Mouse (Mus musculus): ENCODE data around the gene Kdm3a. TPM values are rescaled to one million over a fixed set of nuclear protein-coding genes. Genes with fewer than 3 reads are reported as not detected.

The Kdm3a gene
- polyA plus RNA-seq, 1 experiment: 11.5 TPM

DNA sequence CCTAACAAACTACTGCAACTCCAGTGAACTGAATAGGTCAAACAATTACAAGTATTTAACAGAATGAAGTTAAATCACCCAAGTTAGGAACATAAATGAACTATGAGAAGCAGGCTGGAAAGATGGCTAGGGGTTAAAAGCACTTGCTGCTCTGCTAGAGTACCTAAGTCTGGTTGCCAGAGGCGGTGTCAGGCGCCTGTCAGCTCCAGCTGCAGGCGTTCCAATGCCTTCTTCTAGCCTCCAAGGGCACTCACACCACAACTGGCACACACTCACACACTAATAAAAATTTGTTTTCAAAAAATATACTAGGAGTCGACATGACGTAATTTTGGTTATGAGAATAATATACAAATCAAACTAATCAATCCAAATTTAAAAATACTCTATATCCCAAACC, 11.2 kb downstream of the Kdm3a start:
- Histone ChIP-seq H3ac (ENCODE audit: control insufficient read depth, insufficient read length) (no peak overlapping the region), H3K79me2 (ENCODE audit: control insufficient read depth, insufficient read depth) (no peaks in the 10 kb centered on the region), H3K36me3 (ENCODE audit: control insufficient read depth, insufficient read depth) (peaks cover 90% of the 10 kb centered on the region), H3K4me2 (ENCODE audit: low read depth) (no peak overlapping the region), H3K4me3 (no peak overlapping the region), H3K27me3 (ENCODE audit: control insufficient read depth, insufficient read depth, insufficient read length) (no peaks in the 10 kb centered on the region)
- TF ChIP-seq MYOG (IDR thresholded peaks at IDR 0.05; ENCODE audit: control insufficient read depth in 1 of 3, insufficient read depth in 1 of 3, insufficient read length in 2 of 3, low read depth in 2 of 3) (no peak), MAX (IDR thresholded peaks at IDR 0.05; ENCODE audit: low read depth) (no peak), E2F4 (IDR thresholded peaks at IDR 0.05; ENCODE audit: insufficient read depth) (no peak), USF1 (IDR thresholded peaks at IDR 0.05; ENCODE audit: low read depth) (no peak), REST (IDR thresholded peaks at IDR 0.05; ENCODE audit: insufficient read depth, insufficient read length) (no peak)

DNA sequence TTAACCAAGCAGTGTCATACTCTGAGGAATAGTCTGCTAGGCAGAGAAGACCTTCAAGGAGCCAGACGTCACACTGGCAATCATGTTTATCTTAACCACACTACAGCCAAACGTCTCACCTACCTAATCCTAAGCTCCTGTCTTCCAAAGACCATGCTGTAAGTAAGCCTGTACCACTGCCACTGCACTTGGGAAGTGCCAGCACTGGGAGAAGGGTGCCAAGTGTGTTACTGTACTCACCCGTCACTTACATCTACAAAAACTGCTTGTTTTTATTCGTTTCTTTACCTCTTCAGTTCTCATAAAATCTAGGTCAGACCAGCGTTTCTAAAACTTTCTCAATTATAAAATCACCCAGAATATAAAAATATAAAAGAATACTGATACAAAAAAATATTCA, 15.8 kb downstream of the Kdm3a start:
- no peaks in the 10 kb centered on the region for H3K79me2 ChIP-seq (ENCODE audit: control insufficient read depth, insufficient read depth)
- H3K4me3 ChIP-seq: no peak overlapping the region
- H3K4me2 ChIP-seq (ENCODE audit: low read depth): no peak overlapping the region
- H3ac ChIP-seq (ENCODE audit: control insufficient read depth, insufficient read length): no peak overlapping the region
- no peak for TF ChIP-seq TCF3 (IDR thresholded peaks at IDR 0.05; ENCODE audit: insufficient read length, low read depth)
- no peak for TF ChIP-seq MYOD1 (IDR thresholded peaks at IDR 0.05; ENCODE audit: control insufficient read depth in 1 of 3, insufficient read length in 2 of 3, low read depth in 2 of 3)
- no peak for TF ChIP-seq MAX (IDR thresholded peaks at IDR 0.05; ENCODE audit: low read depth)
- TF ChIP-seq CEBPB (IDR thresholded peaks at IDR 0.05; ENCODE audit: insufficient read depth, poor library complexity, severe bottlenecking): no peak
- TF ChIP-seq POLR2A (IDR thresholded peaks at IDR 0.05; ENCODE audit: insufficient read length, low read depth): no peak
- no peak for TF ChIP-seq REST (IDR thresholded peaks at IDR 0.05; ENCODE audit: insufficient read depth, insufficient read length)
- no peak for TF ChIP-seq E2F4 (IDR thresholded peaks at IDR 0.05; ENCODE audit: insufficient read depth)
- no peak for TF ChIP-seq TCF12 (IDR thresholded peaks at IDR 0.05; ENCODE audit: insufficient read depth, poor library complexity, severe bottlenecking)
- TF ChIP-seq USF1 (IDR thresholded peaks at IDR 0.05; ENCODE audit: low read depth): no peak
- TF ChIP-seq SRF (IDR thresholded peaks at IDR 0.05; ENCODE audit: control insufficient read depth, insufficient read length, low read depth): no peak
- no peak for TF ChIP-seq MYOG (IDR thresholded peaks at IDR 0.05; ENCODE audit: control insufficient read depth in 1 of 3, insufficient read depth in 1 of 3, insufficient read length in 2 of 3, low read depth in 2 of 3)
- no peak for TF ChIP-seq POLR2AphosphoS2 (IDR thresholded peaks at IDR 0.05; ENCODE audit: insufficient read length, low read depth)
- peaks cover 83% of the 10 kb centered on the region for H3K36me3 ChIP-seq (ENCODE audit: control insufficient read depth, insufficient read depth)
- H3K27me3 ChIP-seq (ENCODE audit: control insufficient read depth, insufficient read depth, insufficient read length): no peaks in the 10 kb centered on the region

DNA sequence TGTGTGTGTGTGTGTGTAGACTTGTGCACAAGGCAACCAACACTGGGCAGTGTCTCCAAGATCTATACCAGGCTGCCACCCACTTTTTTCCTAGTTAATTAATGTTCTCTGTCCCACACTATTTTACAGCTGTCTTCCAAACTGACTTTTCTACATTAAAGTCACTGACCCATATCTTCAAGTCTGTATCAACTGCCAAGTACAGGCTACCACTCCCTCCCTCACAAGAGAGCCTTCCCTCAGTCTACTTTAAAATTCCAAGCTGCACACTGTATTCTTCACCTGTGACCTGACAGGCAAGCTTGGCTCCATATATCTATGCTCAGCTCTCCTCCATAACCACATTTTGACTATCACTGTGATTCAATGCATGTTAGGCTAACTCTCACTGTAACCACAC, 19.6 kb downstream of the Kdm3a start:
- no peak overlapping the region for H3ac ChIP-seq (ENCODE audit: control insufficient read depth, insufficient read length)
- TF ChIP-seq E2F4 (IDR thresholded peaks at IDR 0.05; ENCODE audit: insufficient read depth): no peak
- no peak for TF ChIP-seq MYOG (IDR thresholded peaks at IDR 0.05; ENCODE audit: control insufficient read depth in 1 of 3, insufficient read depth in 1 of 3, insufficient read length in 2 of 3, low read depth in 2 of 3)
- no peak for TF ChIP-seq POLR2AphosphoS2 (IDR thresholded peaks at IDR 0.05; ENCODE audit: insufficient read length, low read depth)
- no peak for TF ChIP-seq TCF12 (IDR thresholded peaks at IDR 0.05; ENCODE audit: insufficient read depth, poor library complexity, severe bottlenecking)
- no peak for TF ChIP-seq MYOD1 (IDR thresholded peaks at IDR 0.05; ENCODE audit: control insufficient read depth in 1 of 3, insufficient read length in 2 of 3, low read depth in 2 of 3)
- TF ChIP-seq TCF3 (IDR thresholded peaks at IDR 0.05; ENCODE audit: insufficient read length, low read depth): no peak
- TF ChIP-seq MAX (IDR thresholded peaks at IDR 0.05; ENCODE audit: low read depth): no peak
- no peak for TF ChIP-seq REST (IDR thresholded peaks at IDR 0.05; ENCODE audit: insufficient read depth, insufficient read length)
- TF ChIP-seq SRF (IDR thresholded peaks at IDR 0.05; ENCODE audit: control insufficient read depth, insufficient read length, low read depth): no peak
- no peak for TF ChIP-seq CEBPB (IDR thresholded peaks at IDR 0.05; ENCODE audit: insufficient read depth, poor library complexity, severe bottlenecking)
- TF ChIP-seq USF1 (IDR thresholded peaks at IDR 0.05; ENCODE audit: low read depth): no peak
- no peak for TF ChIP-seq POLR2A (IDR thresholded peaks at IDR 0.05; ENCODE audit: insufficient read length, low read depth)
- H3K79me2 ChIP-seq (ENCODE audit: control insufficient read depth, insufficient read depth): no peaks in the 10 kb centered on the region
- no peaks in the 10 kb centered on the region for H3K27me3 ChIP-seq (ENCODE audit: control insufficient read depth, insufficient read depth, insufficient read length)
- H3K4me3 ChIP-seq: no peak overlapping the region
- H3K4me2 ChIP-seq (ENCODE audit: low read depth): no peak overlapping the region
- peaks cover 70% of the 10 kb centered on the region for H3K36me3 ChIP-seq (ENCODE audit: control insufficient read depth, insufficient read depth)

DNA sequence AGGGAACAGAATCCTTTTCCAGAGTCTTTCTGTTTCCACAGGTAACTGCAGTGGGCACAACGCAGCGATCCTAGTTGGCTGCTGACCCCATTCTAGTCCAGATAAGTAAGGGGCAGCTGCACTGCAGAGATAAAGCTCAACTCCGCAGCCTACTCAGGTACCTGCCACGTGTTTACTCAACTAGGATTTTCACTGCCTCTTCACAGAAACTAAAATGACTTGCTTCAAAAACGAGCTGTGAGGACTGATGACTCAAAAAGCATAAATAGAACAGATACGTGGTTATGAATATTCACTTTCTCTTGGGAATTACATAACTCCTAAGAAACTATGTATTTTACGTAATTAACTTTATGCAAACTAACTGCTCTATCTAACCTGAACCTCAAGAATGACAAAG, 22.8 kb downstream of the Kdm3a start:
- no peaks in the 10 kb centered on the region for H3K79me2 ChIP-seq (ENCODE audit: control insufficient read depth, insufficient read depth)
- no peak overlapping the region for H3K4me2 ChIP-seq (ENCODE audit: low read depth)
- peaks cover 68% of the 10 kb centered on the region for H3K36me3 ChIP-seq (ENCODE audit: control insufficient read depth, insufficient read depth)
- TF ChIP-seq REST (IDR thresholded peaks at IDR 0.05; ENCODE audit: insufficient read depth, insufficient read length): no peak
- TF ChIP-seq E2F4 (IDR thresholded peaks at IDR 0.05; ENCODE audit: insufficient read depth): no peak
- no peaks in the 10 kb centered on the region for H3K27me3 ChIP-seq (ENCODE audit: control insufficient read depth, insufficient read depth, insufficient read length)
- no peak overlapping the region for H3K4me3 ChIP-seq
- H3ac ChIP-seq (ENCODE audit: control insufficient read depth, insufficient read length): no peak overlapping the region

DNA sequence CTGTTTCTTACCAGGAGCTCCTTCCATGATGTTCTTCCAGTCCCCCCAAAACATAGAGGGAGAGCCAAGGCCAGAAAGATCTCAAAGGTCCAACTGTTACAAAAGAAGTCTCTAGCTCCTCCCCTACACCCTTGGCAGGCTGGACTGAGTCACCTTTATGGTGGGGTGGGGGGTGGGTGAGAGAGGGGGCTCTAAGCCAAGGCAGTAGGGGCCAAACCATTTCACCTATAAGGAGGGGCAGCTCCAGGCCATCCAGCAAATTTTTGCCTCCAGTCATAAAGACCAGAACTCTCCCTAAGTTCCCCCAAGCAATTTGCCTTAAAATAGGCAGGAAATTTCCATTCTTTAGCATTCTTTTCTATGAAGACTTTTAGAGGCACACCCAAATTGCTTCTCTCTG, 23.8 kb downstream of the Kdm3a start:
- H3K27me3 ChIP-seq (ENCODE audit: control insufficient read depth, insufficient read depth, insufficient read length): no peaks in the 10 kb centered on the region
- H3ac ChIP-seq (ENCODE audit: control insufficient read depth, insufficient read length): no peak overlapping the region
- no peaks in the 10 kb centered on the region for H3K79me2 ChIP-seq (ENCODE audit: control insufficient read depth, insufficient read depth)
- TF ChIP-seq MYOD1 (IDR thresholded peaks at IDR 0.05; ENCODE audit: control insufficient read depth in 1 of 3, insufficient read length in 2 of 3, low read depth in 2 of 3) (no peak), POLR2AphosphoS2 (IDR thresholded peaks at IDR 0.05; ENCODE audit: insufficient read length, low read depth) (no peak), MYOG (IDR thresholded peaks at IDR 0.05; ENCODE audit: control insufficient read depth in 1 of 3, insufficient read depth in 1 of 3, insufficient read length in 2 of 3, low read depth in 2 of 3) (no peak), REST (IDR thresholded peaks at IDR 0.05; ENCODE audit: insufficient read depth, insufficient read length) (no peak), E2F4 (IDR thresholded peaks at IDR 0.05; ENCODE audit: insufficient read depth) (no peak), TCF3 (IDR thresholded peaks at IDR 0.05; ENCODE audit: insufficient read length, low read depth) (no peak), MAX (IDR thresholded peaks at IDR 0.05; ENCODE audit: low read depth) (no peak), TCF12 (IDR thresholded peaks at IDR 0.05; ENCODE audit: insufficient read depth, poor library complexity, severe bottlenecking) (no peak), CEBPB (IDR thresholded peaks at IDR 0.05; ENCODE audit: insufficient read depth, poor library complexity, severe bottlenecking) (no peak), SRF (IDR thresholded peaks at IDR 0.05; ENCODE audit: control insufficient read depth, insufficient read length, low read depth) (no peak), USF1 (IDR thresholded peaks at IDR 0.05; ENCODE audit: low read depth) (no peak), POLR2A (IDR thresholded peaks at IDR 0.05; ENCODE audit: insufficient read length, low read depth) (no peak)
- no peak overlapping the region for H3K4me3 ChIP-seq
- no peak overlapping the region for H3K4me2 ChIP-seq (ENCODE audit: low read depth)
- peaks cover 66% of the 10 kb centered on the region for H3K36me3 ChIP-seq (ENCODE audit: control insufficient read depth, insufficient read depth)
